Mouse (Mus musculus) olfactory bulb, adult 2 months (tissue): ENCODE measurements around the gene Fance.

Experiments used
- CTCF ChIP-seq: fragments of 200-500 bp; IDR thresholded peaks from 2 replicates; pipeline ENCODE4 v1.5.1; 2012; ENCODE audit warnings: low read depth, mild to moderate bottlenecking, low read length, moderate library complexity; ENCODE audit not compliant: insufficient read depth
- POLR2A ChIP-seq: fragments of 200-500 bp; IDR thresholded peaks from 2 replicates; pipeline ENCODE4 v1.6.1; 2012; ENCODE audit warnings: mild to moderate bottlenecking, low read depth, low read length, moderate library complexity; ENCODE audit not compliant: insufficient read depth

GRCm38 (mm10) chr17:28277721-28278120 is 35.6 kb upstream of the Fance start:
- no peak for TF ChIP-seq CTCF
- no peak for TF ChIP-seq POLR2A
